Mouse (Mus musculus) forebrain, embryonic 16.5 days (tissue): ENCODE results near the gene Eml3. TPM values are rescaled to one million over a fixed set of nuclear protein-coding genes. Genes with fewer than 3 reads are reported as not detected.
A peak's percentile ranks its signal among the peaks of the same experiment; 100 is the strongest.

Experiments
- ATAC-seq: fragments of 200-750 bp; cut with Nextera tagmentation; 2 replicates; pipeline ENCODE4 v1.8.0; 2017; ENCODE audit warnings: mild to moderate bottlenecking, moderate library complexity
- H3K27ac ChIP-seq: fragments of 300-500 bp; sonication (generic); 2 replicates; pipeline ENCODE4 v1.5.1; 2014; ENCODE audit warnings: low read length, control low read depth
- H3K27me3 ChIP-seq: fragments of 300-500 bp; sonication (generic); replicated peaks from 2 replicates; pipeline ENCODE4 v1.6.1; 2014; ENCODE audit warnings: low read length; ENCODE audit not compliant: control insufficient read depth, insufficient read depth
- H3K36me3 ChIP-seq: fragments of 300-500 bp; sonication (generic); 2 replicates; pipeline ENCODE4 v1.6.1; 2014; ENCODE audit not compliant: control insufficient read depth, insufficient read depth
- H3K4me1 ChIP-seq: fragments of 300-500 bp; sonication (generic); replicated peaks from 2 replicates; pipeline ENCODE4 v1.6.1; 2014; ENCODE audit warnings: low read length; ENCODE audit not compliant: control insufficient read depth, insufficient read depth
- H3K4me2 ChIP-seq: fragments of 300-500 bp; sonication (generic); 2 replicates; pipeline ENCODE4 v1.6.1; 2014; ENCODE audit warnings: mild to moderate bottlenecking, low read length, control low read depth
- H3K4me3 ChIP-seq: fragments of 300-500 bp; sonication (generic); replicated peaks from 2 replicates; pipeline ENCODE4 v1.5.1; 2014; ENCODE audit warnings: mild to moderate bottlenecking, low read length, control low read depth
- H3K9ac ChIP-seq: fragments of 300-500 bp; sonication (generic); replicated peaks from 2 replicates; pipeline ENCODE4 v1.6.1; 2014; ENCODE audit warnings: low read depth, low read length, control low read depth
- H3K9me3 ChIP-seq: fragments of 300-500 bp; sonication (generic); 2 replicates; pipeline ENCODE4 v1.6.1; 2016; ENCODE audit warnings: low read length; ENCODE audit not compliant: control insufficient read depth
- WGBS: fragments of 180-500 bp; shearing (Covaris S2); extraction: QIAGEN DNeasy Blood & Tissue Kit; methylation state at CpG from one replicate; pipeline ENCODE4 v1.1.7; 2014; 5-methylcytosine and 5-hydroxymethylcytosine counted together
- polyA plus RNA-seq: library from polyadenylated mRNA; unstranded; fragments of >200 nt; fragmentation: Nextera tagmentation; extraction: Ambion mirVana; gene quantifications from 2 replicates; pipeline ENCODE4 v1.2.1, GENCODE M21; 2015

Gene Eml3
- polyA plus RNA-seq, 1 experiment from 2014 or later, result 9.7 TPM

DNA sequence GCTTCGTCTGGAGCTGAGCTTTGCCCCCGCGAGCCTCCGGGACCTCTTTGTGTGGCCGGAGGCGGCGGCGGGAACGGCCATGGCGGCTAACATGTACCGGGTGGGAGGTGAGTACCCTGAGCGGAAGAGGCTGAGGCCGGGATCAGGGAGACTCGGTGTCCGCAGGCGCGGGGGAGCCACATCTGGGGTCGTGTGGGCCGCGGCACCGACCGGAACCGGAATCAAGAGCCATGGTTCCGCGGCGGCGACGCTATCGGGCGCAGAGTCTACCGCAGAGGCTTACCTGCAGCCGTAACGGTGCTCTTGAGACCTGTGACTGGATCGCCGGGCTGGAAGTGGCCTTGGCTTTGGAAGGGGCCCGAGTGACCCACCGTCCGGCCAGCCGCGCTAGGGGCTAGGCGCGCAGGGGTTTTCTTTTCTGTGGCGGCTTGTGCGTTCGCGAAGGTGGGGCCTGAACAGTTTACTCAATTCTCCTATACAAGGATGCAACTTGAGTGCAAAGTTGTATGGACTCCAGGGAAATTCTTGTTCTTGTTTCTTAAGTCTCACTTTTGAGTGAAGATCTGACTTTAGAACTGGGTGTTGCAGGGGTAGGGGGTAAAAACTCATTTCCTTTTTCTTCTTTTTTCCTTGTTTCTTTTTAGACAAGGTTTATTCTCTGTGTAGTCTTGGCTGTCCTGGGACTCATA, 13.1 kb downstream of the Eml3 start:
- WGBS, result under 1% methylated on average over 46 of the region's 46 CpGs
- H3K4me1 ChIP-seq, result peaks cover 30% of the 10 kb centered on the region
- H3K4me3 ChIP-seq, result peak overlapping the region; percentile 99
- peak overlapping the region; percentile 96 for H3K27ac ChIP-seq
- peak overlapping the region; percentile 99 for H3K9ac ChIP-seq
- H3K36me3 ChIP-seq, result peaks cover 12% of the 10 kb centered on the region
- H3K27me3 ChIP-seq, result no peaks in the 10 kb centered on the region
- peak overlapping the region; percentile 80 for H3K4me2 ChIP-seq
- no peaks in the 10 kb centered on the region for H3K9me3 ChIP-seq
- peak; percentile 37 for ATAC-seq

DNA sequence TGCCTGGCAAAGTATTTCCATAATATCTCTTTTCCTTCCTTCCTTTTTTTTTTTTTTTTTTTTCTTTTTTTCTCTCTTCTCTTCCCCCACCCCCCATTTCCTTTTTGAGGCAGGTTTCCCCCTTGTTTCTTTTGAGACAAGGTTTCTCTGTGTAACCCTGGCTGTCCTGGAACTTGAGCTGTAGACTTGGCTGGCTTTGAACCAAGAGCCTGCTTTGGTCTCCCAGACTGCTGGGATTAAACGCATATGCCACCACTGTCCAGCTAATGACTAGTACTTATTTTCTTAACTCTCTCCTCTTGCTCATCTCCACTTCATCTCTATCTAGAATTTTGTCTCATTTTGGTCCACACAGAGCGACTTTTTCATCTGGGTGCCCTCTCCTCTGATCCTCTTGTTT, 13.7 kb downstream of the Eml3 start:
- ATAC-seq, result no peak
- Histone ChIP-seq H3K4me3 (peak overlapping the region; percentile 99), H3K4me1 (peaks cover 30% of the 10 kb centered on the region), H3K27me3 (no peaks in the 10 kb centered on the region), H3K36me3 (peaks cover 18% of the 10 kb centered on the region), H3K9ac (peak overlapping the region; percentile 99), H3K9me3 (no peaks in the 10 kb centered on the region), H3K27ac (no peak overlapping the region), H3K4me2 (peak overlapping the region; percentile 80)
- WGBS, result 66% methylated on average over 2 of the region's 2 CpGs

DNA sequence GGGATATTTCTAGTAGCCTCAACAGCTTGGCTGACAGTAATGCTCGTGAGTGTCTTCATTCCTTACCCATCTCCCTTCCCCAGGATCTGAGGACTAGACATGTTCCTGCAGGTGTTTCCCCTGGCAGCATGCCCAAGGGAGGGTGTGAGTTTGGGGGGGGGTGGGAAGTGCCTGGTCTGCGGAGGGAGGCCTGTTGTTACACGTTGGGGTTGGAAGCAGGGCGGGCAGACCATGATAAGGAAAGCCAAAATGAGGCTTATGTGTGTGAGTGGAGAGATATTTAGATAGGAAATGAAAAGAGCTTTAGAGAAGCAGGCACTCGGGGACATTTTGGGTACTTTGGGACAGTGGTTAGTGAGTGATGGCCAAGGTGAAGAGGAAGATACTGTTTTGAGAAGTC, 14.7 kb downstream of the Eml3 start:
- H3K9me3 ChIP-seq, result no peaks in the 10 kb centered on the region
- peaks cover 30% of the 10 kb centered on the region for H3K4me1 ChIP-seq
- H3K4me2 ChIP-seq, result peak overlapping the region; percentile 80
- peaks cover 27% of the 10 kb centered on the region for H3K36me3 ChIP-seq
- 0 out of 2 replicates have a peak overlapping the region, but pooled peaks have one; percentile 1 for H3K9ac ChIP-seq
- no peak overlapping the region for H3K4me3 ChIP-seq
- H3K27me3 ChIP-seq, result no peaks in the 10 kb centered on the region
- H3K27ac ChIP-seq, result no peak overlapping the region
- 49% methylated on average over 5 of the region's 5 CpGs for WGBS
- ATAC-seq, result no peak

DNA sequence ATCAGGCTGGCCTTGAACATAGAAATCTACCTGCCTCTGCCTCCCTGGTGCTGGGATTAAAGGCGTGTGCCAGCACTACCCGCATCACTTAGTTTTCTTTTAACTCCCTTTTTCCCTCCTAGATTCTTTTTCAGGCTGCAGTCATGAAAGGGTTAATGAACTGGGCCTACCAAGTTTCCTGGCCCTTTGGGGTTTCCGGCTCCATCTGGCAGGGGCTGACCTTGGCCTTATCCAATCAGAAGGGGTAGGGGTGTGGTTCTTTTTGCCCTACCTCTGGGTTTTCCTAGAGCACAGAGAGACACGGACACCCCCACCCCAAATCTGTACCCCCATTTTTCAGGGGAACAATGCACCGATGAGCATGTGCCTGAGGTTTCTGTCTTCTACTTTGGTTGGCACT, 15.4 kb downstream of the Eml3 start:
- peak overlapping the region; percentile 16 for H3K4me2 ChIP-seq
- no peak for ATAC-seq
- no peak overlapping the region for H3K27ac ChIP-seq
- WGBS, result 19% methylated on average over 5 of the region's 5 CpGs
- peaks cover 30% of the 10 kb centered on the region for H3K4me1 ChIP-seq
- no peaks in the 10 kb centered on the region for H3K27me3 ChIP-seq
- no peaks in the 10 kb centered on the region for H3K9me3 ChIP-seq
- H3K36me3 ChIP-seq, result peaks cover 29% of the 10 kb centered on the region
- peak overlapping the region; percentile 8 for H3K4me3 ChIP-seq
- 0 out of 2 replicates have a peak overlapping the region, but pooled peaks have one; percentile 3 for H3K9ac ChIP-seq

DNA sequence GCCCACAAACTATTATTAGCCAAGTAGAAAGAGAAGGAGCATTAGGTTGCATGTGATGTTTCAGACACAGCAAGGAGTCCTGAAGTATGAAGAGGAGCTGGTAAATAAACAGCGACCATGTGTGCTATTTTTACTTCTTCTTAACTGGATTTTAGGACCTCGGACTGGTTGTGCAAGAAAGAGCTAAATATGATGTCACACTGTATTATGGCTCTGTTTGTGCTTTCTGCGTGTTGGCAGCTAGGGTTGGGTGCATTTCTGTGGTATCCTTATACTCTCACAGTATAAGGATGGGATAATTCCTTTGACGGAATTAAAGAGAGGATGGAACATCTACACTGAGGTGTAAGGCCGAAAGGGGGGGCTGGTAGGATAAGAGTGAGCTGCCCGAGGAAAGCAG, 15.9 kb downstream of the Eml3 start:
- Histone ChIP-seq H3K4me2 (peak overlapping the region; percentile 16; the same call in 1 of the 2 replicates), H3K4me3 (no peak overlapping the region; the same call in 1 of the 2 replicates), H3K36me3 (peaks cover 31% of the 10 kb centered on the region), H3K9me3 (no peaks in the 10 kb centered on the region), H3K9ac (no peak overlapping the region), H3K27me3 (no peaks in the 10 kb centered on the region), H3K4me1 (peaks cover 30% of the 10 kb centered on the region), H3K27ac (no peak overlapping the region)
- 85% methylated on average over 6 of the region's 6 CpGs for WGBS
- no peak for ATAC-seq

DNA sequence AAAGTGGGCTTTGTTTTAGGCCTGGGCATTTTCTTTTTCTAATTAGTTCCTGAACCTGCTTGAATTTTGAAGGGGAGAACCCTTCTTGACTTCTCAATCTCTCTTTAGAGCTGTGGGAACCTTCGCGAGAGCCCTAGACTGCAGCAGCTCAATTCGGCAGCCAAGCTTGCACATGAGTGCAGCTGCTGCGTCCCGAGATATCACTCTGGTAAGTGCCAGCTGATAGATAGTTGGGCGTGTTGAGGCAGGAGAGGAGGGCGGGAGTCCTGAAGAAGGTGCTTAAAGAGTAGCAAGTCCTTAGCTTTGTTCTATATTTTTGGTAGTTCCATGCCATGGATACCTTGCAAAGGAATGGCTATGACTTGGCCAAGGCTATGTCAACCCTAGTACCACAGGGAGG, 17.6 kb downstream of the Eml3 start:
- Histone ChIP-seq H3K9ac (no peak overlapping the region), H3K27me3 (no peaks in the 10 kb centered on the region), H3K9me3 (no peaks in the 10 kb centered on the region), H3K36me3 (peaks cover 47% of the 10 kb centered on the region), H3K4me2 (no peak overlapping the region), H3K4me3 (no peak overlapping the region), H3K27ac (no peak overlapping the region), H3K4me1 (peaks cover 32% of the 10 kb centered on the region)
- ATAC-seq, result no peak
- WGBS, result 96% methylated on average over 7 of the region's 7 CpGs

DNA sequence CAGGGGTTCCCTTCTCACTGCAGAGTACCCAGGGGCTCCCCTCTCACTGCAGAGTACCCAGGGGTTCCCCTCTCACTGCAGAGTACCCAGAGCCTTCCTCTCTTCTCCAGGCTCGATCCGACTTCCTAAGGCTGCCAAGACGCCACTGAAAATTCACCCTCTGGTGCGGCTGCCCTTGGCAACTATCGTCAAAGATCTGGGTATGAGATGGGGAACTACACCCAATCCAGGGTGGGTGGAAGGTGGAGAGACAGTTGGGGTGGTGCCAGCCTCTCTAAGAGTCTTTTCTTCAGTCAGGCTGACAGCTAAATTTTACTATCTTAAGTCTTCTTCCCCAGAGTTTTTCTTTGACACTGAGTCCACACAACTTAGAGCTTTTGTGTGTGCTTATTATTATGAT, 20.8 kb downstream of the Eml3 start:
- Histone ChIP-seq H3K27me3 (no peaks in the 10 kb centered on the region), H3K36me3 (peaks cover 47% of the 10 kb centered on the region), H3K27ac (no peak overlapping the region), H3K9ac (no peak overlapping the region), H3K4me1 (peaks cover 32% of the 10 kb centered on the region), H3K4me2 (no peak overlapping the region), H3K9me3 (no peaks in the 10 kb centered on the region), H3K4me3 (no peak overlapping the region)
- WGBS, result 89% methylated on average over 5 of the region's 5 CpGs
- ATAC-seq, result no peak

DNA sequence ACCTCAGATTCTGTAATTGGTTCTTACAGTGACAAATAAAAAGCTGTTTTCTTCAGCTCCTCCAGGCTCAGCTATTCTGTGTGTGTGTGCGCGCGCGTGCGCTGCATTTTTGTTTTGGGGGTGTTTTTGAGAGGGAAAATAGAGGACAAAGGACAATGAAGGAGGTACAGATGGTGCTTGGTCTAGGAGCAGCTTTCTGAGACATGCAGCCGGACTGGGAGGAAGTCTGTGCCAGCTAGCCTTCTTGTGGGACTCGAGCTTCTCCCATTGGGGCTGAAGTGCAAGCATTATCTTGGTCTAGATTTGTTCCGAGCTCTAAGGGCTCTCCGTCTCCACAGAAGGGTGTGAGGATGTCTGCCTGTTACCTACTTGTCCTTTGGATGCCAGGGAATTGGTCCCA, 22.9 kb downstream of the Eml3 start:
- H3K27me3 ChIP-seq, result no peaks in the 10 kb centered on the region
- peaks cover 39% of the 10 kb centered on the region for H3K36me3 ChIP-seq
- peaks cover 35% of the 10 kb centered on the region for H3K4me1 ChIP-seq
- peak overlapping the region; percentile 93 for H3K27ac ChIP-seq
- peak; percentile 6 for ATAC-seq
- no peaks in the 10 kb centered on the region for H3K9me3 ChIP-seq
- WGBS, result 35% methylated on average over 9 of the region's 9 CpGs
- H3K9ac ChIP-seq, result peak overlapping the region; percentile 55; the same call in 1 of the 2 replicates
- peak overlapping the region; percentile 55 for H3K4me2 ChIP-seq
- no peak overlapping the region for H3K4me3 ChIP-seq

DNA sequence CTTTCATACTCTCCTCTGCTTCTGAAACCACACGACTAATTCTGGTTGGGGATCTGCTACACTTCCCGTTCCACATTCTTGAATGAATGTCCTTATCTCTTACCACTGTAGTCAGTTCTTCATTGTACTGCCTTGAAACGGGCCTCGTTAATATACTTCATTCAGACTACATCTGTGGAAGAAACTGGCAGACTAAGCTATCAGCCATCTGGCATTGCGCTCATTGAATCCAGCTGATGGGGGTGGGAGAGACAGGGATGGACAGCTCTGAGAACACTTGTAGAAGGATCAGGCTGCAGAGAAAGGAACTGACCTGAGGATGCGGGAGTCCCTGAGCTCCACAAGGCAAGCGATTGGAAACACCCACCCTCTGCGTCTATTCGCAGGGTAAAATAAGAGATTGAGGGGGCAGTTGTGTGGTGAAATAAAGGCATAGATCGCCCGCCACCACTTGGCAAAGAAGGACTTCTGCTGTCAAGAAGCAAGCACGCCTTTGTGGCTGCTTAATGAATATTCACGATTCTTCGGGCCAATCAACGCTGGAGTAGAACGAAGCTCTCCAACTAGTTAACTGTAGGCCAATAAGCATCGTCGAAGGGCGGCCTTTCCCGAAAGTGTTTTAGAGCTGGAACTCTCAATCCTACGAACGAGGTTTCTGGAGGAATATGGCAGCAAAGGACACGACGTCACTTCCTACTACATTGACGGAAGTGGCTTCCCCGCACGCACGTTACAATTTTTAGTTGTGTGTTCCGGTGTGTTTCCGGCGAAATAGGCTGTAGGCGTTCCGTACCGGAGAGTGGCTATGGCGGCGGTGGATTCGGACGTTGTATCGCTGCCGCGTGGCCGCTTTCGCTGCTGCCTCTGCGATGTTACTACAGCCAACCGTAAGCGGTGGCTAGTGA, 24.0 kb downstream of the Eml3 start, which contains the start of gene Tut1:
Tut1 (plus strand) TSS at position 713 of the 905 bp plus-strand sequence.
- Histone ChIP-seq H3K36me3 (peaks cover 28% of the 10 kb centered on the region), H3K4me1 (peaks cover 35% of the 10 kb centered on the region), H3K4me3 (peak within 1 kb of the TSS; percentile 79), H3K27ac (peak within 1 kb of the TSS; percentile 93), H3K9me3 (no peaks in the 10 kb centered on the region), H3K27me3 (no peaks in the 10 kb centered on the region), H3K4me2 (peak within 1 kb of the TSS; percentile 98), H3K9ac (peak within 1 kb of the TSS; percentile 73)
- ATAC-seq, result peak; percentile 96
- under 1% methylated on average over 46 of the region's 46 CpGs for WGBS
